Mouse (Mus musculus) spleen, postnatal 14 days (tissue): ENCODE data around the gene Cfap54.
A peak's percentile ranks its signal among the peaks of the same experiment; 100 is the strongest.

Experiments used
- DNase-seq, 2 experiments: peaks; one replicate each; pipeline ENCODE4 v3.0.0; 2021 to 2022; ENCODE audit warnings: low spot score in 2 of 2

Gene Cfap54

DNA sequence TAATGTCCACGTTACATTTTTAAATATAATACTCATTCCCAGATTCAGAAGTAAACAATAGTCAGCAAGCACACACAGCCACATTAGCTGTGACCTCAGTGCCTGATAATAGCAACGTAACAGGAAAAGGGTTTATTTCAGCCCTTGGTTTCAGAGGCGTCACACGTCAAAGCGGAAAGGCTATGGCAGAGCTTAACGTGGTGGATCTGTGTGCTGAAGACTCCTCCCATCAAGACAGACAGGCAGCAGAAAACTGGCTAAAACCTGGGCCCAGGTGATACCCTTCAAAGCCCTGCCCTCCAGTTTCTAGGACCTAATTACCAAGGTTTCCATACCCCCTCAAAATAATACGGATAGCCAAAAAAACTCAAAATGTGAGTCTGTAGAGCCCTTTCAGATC lies 16.0 kb upstream of the Cfap54 start:
- no peak for DNase-seq

DNA sequence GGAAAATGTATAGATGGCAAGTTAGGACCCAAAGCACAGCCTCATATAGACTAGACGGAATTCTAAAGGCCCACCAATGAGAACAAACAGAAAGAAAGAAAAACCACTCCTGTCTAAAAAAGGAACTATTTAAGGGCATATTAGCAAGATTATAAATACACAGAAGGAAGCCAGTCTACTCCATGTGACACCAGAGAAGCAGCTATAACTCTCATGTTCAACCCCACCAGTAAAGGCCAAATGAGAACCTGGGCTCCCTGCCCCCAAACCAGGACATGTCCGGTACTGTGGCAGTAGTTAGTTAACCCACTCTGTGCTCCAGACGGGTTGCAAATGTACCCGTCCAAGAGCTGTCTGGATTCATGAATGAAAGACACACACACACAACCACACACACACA lies 14.4 kb upstream of the Cfap54 start:
- no peak for DNase-seq

DNA sequence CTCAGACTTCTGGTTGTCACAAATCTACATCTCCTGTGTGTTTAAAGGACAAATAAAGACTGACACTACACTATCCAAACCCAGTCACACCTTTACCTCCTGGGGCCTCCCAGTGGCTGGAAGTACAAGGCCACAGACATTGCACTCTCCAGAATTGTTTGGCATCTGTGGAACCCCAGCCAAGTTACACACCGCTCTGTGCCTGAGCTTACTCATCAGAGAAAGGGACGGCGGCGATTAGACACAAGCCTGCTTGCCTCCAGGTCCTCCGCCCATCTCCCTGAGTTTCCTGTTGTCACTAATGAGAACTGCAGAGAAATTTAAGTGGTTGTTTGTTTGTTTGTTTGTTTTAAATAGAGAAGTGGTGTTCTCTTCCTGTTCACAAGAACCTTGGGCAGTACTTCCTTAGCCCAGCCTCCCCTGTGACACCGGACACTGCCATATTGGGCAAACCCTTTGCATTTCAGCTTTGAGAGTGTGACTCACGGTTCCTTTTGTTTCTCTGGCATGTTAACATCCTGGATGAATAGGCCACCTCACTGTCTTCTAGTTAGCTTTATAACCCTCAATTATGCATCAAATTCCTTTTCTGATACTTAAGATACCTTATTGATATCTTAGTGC lies 13.7 kb upstream of the Cfap54 start:
- no peak for DNase-seq

DNA sequence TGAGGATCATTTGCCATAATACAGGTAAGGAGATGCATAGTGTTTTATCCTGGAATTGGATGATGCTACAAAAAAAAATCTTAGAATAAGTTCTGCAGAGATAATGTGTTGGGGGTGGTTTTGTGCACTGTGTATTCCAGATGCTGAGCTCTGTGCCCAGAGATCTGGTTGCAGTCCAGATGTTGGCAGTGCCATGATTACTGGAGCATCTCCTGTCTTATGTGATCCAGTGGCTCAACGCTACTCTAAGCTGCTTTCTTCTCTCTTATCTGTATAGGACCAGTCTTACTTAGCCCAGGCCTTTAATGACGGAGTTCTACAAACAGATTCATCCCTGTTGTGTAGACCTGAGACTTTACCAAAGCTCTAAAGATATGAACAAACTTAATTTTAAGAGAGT lies 10.5 kb upstream of the Cfap54 start:
- no peak for DNase-seq

DNA sequence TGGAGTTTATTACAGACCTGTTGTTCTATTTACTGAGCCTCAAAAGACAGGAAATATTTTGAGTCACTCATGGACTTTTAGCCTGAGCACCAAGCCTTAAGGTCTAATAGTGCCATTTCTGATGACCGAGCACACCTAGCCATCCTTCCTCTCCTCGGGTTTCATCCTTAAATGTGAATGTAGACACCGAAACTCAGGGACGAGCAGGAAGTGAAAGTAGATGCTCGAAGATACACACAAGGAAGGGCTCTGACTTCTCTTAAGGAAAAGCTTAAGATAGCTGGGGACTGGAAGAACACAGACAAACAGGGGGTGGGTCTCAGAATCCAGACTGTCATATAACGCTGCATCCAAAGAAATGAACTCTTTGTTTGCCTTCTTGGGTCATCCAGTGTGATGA lies 8.8 kb upstream of the Cfap54 start:
- DNase-seq = no peak

DNA sequence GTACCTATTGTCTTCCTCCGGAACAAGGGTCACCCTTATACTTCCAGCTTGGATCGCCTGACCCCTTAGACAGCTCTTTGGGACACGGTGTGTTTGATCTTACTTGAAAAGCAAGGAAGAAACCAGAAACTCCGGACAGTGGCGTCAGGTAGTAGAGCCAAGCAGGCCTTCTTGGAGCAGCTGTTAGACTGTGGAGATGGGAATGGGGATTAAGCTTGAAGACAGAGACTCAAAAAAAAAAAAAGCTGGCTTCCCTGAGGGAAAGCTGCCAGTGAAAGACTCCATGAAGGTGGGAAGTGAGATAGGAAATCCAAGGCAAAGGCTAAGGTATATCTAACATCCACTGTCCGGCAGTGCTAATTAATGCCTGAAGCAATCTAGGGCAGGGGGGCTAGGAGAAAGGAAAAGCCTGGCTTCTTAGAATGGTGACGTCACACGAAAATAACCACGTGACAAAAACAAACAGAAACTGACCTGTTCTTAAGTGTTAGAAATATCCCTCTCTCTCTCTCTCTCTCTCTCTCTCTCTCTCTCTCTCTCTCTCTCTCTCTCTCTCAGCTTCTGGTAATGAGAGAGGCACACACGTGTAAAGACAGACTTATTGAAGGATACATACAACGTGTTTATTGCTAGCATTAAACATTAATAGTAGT lies 7.1 kb upstream of the Cfap54 start:
- no peak for DNase-seq

DNA sequence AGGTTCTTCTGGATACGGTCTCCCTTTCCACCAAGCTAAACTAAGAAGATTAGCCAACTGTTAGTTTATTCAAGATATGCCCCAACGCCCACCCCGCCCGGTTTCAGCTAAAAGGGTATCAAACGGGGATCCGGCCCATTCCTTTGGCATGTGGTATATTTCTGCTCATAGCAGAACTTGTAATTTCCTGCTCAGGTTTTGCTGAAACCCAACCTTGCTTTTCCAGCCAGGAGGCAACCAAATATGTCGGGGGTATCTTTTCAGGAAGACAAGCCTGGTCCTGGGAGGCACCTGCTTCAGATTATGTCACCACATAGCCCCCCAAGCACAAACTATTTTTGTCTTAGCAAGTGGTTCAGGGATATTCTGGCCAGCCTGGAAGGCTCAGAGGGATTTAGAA lies 6.1 kb upstream of the Cfap54 start:
- DNase-seq = no peak

DNA sequence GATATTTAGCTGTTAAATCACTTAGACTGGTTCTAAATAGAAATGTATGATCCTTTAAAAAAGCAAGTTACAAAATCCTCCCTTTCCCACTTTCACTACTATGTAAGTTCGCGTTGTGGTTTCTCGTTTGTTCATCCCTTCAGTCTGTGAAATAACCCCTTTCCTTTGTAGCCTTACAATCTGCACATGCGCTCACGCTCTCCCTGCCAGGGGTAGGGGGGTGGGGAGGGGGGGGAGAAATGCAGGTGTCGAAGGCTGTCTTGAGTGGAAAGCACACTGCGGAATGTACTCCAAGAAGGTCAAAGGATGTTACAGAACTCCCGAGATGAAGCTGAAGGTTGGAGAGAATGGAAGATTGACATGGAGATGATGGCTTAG lies 2.5 kb upstream of the Cfap54 start:
- DNase-seq = no peak

DNA sequence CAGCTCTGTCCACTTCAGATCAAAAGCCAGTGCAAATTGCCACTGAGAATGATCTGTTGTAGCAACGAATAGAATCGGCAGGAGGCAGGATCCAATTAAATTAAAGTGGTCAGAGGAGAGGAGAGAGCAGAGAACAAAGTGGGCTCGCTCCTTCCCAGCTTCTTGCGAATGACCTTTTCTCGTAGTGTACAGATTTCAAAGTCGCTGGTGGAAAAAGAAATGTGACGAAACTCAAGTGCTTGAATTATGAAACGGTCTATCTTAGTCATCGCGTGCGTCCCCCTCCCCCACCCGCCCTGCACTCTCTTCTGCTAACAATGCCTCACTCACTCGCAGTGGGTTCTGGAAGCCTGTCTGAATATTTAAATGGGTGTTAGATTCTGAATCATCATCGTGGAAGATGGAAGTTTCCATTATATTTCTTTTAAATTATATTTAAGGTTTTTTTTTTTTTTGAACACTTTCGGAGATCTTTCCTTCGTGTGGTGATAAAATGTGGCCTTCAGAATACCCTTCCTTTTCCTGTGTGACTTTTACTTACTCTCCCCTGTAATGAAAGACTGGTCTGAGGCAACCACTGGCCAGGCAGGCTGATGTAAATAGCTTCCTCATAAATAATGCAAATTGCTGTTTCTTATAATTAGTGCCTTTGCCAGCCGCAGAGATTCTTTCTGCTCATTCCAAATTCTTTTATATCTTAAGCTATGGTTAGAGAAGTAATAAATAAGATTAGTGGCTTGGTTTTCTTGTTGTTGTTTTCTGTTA lies 2.0 kb upstream of the Cfap54 start:
- no peak for DNase-seq

DNA sequence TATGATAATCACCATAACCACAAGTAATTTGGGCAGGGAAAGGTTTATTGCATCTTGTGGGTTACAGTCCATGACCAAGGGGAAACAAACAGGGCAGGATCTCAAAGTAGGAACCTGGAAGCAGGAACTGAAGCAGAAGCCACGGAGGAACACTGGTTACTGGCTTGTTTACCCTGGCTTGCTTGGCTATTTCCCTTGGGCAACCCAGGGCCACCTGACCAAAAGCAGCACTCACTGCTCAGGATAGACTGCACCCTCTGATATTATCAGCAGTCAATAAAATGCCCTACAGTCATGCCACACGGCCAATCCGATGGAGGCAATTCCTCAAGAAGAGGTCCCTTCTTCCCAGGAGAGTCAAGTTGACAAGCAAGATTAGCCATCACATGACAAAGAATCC lies 1.9 kb downstream of the Cfap54 start:
- DNase-seq = no peak

DNA sequence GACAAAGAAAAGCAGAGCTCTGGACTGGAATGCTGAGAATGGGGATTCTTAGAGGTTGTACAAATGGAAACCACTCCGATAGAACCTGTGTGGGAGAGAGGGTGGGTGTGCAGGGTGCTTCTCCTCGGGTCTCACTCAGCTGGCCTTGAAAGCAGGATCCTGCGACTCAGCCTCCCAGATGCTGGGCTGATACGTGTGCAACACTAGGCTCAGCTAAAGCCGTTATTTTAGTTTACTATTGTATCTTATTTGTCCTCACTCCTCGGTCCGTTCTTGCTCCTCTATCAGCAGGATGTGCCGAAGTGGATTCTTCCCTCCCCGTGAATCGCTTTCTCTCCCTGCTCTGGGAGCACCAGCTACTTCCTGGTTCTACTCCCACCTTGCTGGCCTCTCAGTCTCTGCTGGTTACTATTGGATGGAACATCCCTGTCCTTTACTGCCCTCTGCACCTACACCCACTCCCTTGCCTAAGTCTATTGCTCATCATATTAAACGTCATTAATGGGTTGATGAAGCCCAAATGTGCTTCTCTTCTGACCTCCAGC lies 3.4 kb downstream of the Cfap54 start:
- DNase-seq = no peak

DNA sequence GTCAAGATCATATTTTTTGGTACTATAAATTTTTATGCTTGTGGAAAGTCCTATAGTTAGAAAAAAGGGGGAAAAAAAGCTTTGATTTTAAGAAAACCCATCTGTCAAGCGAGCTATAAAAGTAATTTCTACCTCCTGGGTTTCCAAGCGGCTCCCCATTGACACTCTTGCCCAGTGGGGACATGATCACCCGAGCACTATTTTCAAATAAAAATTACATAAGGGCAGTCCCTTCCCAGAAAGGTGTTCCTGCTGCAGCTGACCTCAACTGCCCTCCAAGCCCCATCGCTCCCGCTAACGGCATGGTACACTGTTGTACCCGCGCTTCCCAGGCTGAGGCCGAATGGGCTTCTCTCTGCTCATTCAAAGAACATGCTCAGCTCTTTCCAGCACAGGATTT lies 5.0 kb downstream of the Cfap54 start:
- no peak for DNase-seq

DNA sequence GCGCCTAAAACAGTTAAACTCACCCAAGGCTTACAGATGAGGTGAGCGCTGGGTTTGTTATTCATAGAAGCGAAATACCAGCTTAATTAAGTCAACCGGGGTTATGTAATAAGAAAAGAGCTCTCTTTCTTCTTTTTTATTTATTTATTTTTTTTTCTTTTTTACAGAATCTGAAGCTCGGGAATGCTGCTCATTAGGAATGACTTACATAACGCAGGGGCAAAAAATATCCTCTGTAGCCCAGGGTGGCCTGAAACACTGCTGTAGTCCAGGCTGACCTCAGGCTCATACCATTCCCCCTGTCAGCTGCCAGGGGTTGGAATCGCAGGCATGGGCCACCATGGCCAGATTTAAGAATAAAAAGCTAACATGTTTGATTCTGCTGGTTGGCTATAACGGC lies 5.6 kb downstream of the Cfap54 start:
- no peak for DNase-seq

DNA sequence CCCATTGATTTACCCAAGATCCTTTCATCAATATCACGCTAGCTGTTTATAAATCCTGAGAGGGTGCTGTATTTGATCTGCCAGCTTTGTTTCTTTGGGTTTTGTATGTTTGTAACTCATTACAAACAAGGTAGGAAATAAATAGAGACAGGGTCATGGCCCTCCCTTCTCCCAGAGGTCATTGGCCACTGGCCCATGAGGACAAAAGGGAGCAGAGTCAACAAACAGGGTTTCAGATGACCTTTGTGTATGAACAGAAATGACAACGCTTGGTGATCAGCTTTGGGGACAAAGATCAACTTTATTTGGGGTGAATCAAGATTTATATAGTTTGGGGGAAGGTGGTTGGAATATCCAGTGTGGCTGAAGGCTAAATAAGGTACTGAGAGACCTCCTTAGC lies 8.6 kb downstream of the Cfap54 start:
- no peak for DNase-seq

DNA sequence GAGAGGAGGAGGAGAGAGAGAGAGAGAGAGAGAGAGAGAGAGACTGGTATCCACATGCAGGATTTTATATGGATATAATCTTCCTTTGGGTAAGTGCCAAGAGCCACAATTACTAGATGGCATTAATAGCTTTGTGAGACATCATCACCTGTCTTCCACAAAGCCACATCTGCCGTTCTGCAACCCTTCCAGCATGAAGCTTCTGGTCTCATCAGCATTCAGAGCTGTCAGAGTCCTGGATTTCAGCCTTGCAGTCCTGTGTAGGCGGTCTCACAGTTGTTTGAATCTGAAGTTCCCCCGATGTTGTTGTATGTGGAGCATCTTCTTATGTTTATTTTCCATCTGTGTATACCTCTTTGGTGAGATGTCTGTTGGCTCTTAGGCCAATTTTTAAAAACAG lies 9.7 kb downstream of the Cfap54 start:
- no peak for DNase-seq

DNA sequence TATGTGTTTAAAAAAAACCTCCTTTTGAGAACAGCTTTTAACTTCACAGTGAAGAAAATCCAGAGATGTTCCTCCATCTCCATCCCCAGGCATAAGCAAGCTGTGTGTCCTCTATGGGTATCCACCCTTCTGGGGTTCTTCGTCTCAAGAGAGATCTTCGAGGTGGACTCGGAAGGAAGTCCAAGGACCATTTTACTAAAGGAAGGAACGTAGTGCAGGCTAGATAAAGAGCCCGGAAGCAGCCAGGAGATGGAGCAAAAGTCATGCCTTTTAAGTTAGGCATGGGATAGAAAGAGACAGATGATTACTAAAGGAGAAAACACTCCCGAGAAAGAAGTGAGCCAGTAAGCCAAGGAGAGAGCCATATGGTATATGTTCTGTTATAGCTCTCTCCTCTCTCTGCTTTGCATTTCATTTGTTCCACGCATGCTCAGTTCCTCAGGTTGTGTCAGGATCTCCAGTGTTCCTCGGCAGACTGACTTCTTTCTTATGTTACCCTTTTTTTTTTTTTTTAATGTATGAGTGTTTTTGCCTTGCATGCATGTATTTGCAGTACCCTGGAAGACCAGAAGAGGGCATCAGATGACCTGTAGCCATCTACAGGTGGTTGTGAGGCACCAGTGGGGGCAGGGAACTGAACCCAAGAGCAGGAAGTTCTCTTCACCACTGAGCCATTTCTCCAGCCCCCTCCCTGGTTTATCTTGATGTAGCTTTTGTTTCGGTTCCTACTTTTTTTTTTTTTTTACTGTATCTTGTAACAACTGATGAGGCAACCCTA lies 11.1 kb downstream of the Cfap54 start:
- DNase-seq = peak; percentile 53 to 80

DNA sequence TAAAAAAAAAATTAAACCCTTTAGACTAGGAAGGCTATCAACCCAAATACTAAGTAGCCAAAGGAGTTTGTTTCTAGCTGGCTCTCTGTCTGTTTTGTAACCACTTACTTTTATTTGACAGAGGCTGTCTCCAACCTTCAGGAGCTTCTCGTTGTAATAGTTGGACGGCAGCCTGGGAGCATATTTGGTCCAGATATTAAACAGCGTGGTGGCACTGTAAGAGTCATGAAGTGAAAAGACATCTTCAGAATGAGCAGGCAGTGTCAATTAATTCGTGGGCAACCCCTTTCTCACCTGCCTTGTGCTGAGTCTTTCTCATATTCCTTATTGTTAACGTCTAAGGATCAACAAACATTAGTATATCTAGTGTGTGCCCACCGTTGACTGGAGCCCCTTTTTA lies 11.7 kb downstream of the Cfap54 start:
- DNase-seq = no peak

DNA sequence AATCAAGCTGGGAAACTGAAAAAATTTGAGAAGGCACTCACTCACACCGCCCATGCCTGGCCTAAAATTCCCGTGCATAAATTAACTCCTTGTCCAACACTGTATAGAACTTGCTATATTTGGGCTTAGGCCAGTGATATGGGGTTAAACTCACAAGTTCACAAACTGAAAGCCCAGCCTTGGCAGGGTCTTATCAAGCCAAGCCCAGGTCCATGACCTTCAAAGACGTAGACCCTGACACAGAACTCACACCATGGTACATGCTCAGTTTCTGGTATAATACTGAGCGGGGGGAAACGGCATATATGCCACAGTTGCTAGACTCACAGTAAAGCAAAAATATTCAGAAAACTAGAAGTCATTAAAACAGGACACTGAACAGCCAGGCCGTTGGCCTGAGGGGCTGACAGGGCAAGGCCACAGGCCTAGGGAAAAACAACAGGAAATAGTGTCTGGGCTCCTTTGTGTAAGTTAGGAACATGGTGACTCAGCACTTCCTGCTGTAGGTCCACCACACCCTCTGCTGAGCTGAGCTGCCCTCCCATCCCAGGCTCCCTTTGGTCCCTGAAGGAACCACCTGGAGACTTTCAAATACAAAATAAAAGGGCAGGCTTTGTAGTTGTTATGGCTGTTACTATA lies 12.3 kb downstream of the Cfap54 start:
- no peak for DNase-seq

DNA sequence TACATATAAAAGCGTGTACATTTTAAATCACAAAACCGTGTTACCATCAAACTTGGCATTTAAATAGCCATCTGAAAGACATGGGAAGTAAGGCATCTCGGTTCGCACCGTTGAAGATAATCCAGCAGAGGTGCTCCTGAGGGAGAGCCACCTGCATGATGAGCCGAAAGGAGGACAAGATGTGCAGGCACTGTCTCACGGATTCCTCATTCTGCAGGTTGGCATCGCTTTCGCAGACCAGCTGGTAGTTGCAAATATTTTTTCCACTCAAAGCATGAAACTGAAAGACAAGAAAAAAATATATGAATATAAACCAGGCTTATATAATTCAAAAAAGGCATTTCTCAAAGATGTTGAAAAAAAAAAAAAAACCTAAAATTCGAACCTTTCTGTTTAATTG lies 16.4 kb downstream of the Cfap54 start:
- no peak for DNase-seq

DNA sequence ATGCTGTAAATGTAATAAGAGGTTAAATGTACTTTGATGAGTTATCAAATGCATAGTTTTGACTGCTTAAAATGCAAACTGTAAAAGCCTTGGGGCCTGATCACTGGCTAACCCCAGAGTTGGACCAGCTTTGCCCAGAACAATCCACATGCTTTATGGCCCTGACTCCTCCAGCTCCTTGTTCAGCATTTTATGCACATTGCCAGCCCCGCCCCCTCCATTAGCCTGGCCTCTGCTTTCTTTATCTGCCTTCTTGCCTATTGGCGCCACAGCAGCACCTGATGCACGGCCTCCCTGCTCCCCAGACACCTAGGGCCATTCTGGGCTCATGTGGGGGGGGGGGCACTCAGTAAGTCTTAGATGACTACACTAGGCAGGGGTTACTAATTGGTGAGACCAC lies 17.8 kb downstream of the Cfap54 start:
- DNase-seq = no peak

DNA sequence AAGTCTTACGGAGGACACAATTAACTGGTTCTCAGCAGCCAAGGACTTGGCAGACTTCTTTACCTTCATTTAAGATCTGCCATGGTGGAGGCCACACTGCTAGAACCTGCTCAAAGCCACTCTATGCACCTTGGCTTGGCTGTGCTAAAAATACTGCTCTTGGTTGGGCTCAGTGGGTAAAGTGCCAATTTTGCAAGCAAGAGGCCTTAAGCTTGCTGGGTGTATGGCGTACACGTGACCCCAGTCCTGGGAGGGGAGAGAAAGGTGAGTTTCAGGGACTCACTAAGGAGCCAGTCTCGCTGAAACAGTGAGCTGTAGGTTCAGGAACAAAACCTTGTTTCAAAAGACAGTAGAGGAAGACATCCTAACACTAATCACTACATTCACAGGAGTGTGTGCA lies 19.0 kb downstream of the Cfap54 start:
- DNase-seq = no peak

DNA sequence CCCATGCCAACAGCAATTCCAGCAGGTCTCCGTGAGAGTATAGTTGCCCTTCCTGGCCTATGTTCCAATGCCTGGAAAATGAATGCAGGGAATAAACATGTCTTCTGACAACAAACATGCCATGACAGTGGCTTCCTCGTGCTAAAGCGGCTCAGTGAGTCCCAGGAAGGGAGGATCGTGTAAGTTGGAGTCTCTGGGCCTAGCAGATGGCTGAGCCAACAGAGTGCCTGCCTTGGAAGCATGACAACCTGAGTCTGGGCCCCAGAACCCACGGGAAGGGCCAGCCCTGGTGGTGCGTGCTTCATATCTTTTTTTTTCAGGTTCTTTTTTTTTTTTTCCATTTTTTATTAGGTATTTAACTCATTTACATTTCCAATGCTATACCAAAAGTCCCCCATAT lies 27.6 kb downstream of the Cfap54 start:
- no peak for DNase-seq
